Mouse (Mus musculus) ES-Bruce4 (cell line): Measurements from ENCODE around the gene Gm7534.

Experiments
- CTCF ChIP-seq: IDR thresholded peaks from one replicate; pipeline ENCODE4 v1.8.1; 2011; ENCODE audit warnings: low read depth, low read length
- EP300 ChIP-seq: IDR thresholded peaks from 2 replicates; pipeline ENCODE4 v1.6.1; 2011; ENCODE audit warnings: low read depth, low read length; ENCODE audit not compliant: insufficient read depth
- POLR2A ChIP-seq: IDR thresholded peaks from one replicate; pipeline ENCODE4 v1.8.1; 2011; ENCODE audit warnings: low read length; ENCODE audit not compliant: insufficient read depth

GRCm38 (mm10) chr4:134238279-134238651 lies 35.5 kb upstream of the Gm7534 start, which contains the start of gene Cnksr1:
- no peak for TF ChIP-seq CTCF
- TF ChIP-seq POLR2A = no peak
- TF ChIP-seq EP300 = no peak
